In genomic region chr9:64234768-64235435, GRCm38 (mm10) we compare ENCODE assay signal across 15 mouse cellular contexts. TPM values are rescaled to one million over a fixed set of nuclear protein-coding genes. Genes with fewer than 3 reads are reported as not detected.
A peak's percentile ranks its signal among the peaks of the same experiment; 100 is the strongest.
DNase-seq lines count a peak whose midpoint lies in the region; ATAC-seq and TF ChIP-seq lines count a peak whose summit lies in the region.
"Had no signal": no experiment of that assay in that cellular context is flagged by ENCODE, and none has a peak within 500 bp of the region (broad histone marks: within the 10 kb centered on the region; RNA-seq: fewer than 3 reads in every experiment).

Gene Uchl4, plus strand, starts transcription at chr9:64235201.

- no peak within 1 kb of the TSS for H3K4me2 ChIP-seq in forebrain, embryonic 11.5 days (ENCODE audit: low read depth, low read length, severe bottlenecking)
- peak within 1 kb of the TSS; percentile 39 for H3K4me2 ChIP-seq in lung, embryonic 14.5 days
- H3K4me2 ChIP-seq in limb, embryonic 14.5 days (replicated peaks; ENCODE audit: low read depth, low read length, severe bottlenecking), result no peak within 1 kb of the TSS
- H3K4me2 ChIP-seq: hindbrain, embryonic 15.5 days; liver, embryonic 13.5 days; midbrain, embryonic 12.5 days had no signal

- no peak for TF ChIP-seq CTCF in lung, embryonic 14.5 days (IDR thresholded peaks at IDR 0.05; ENCODE audit: low read depth)

- peaks cover 30% of the 10 kb centered on the region for H3K36me3 ChIP-seq in forebrain, embryonic 10.5 days (replicated peaks)
- no peaks in the 10 kb centered on the region for H3K36me3 ChIP-seq in forebrain, embryonic 11.5 days (ENCODE audit: control insufficient read depth, insufficient read depth, low read length)
- H3K36me3 ChIP-seq in lung, embryonic 14.5 days (ENCODE audit: insufficient read depth), result no peaks in the 10 kb centered on the region
- peaks cover 4% of the 10 kb centered on the region; the same call in 1 of the 2 replicates for H3K36me3 ChIP-seq in limb, embryonic 14.5 days (ENCODE audit: control insufficient read depth, insufficient read depth, low read length)
- H3K36me3 ChIP-seq: hindbrain, embryonic 15.5 days; liver, embryonic 13.5 days; midbrain, embryonic 12.5 days had no signal

- no peaks in the 10 kb centered on the region for H3K9me3 ChIP-seq in forebrain, embryonic 10.5 days
- H3K9me3 ChIP-seq in forebrain, embryonic 11.5 days (ENCODE audit: control insufficient read depth, low read length), result no peaks in the 10 kb centered on the region
- H3K9me3 ChIP-seq in lung, embryonic 14.5 days (ENCODE audit: low read depth, low read length), result no peaks in the 10 kb centered on the region
- H3K9me3 ChIP-seq in limb, embryonic 14.5 days (ENCODE audit: control insufficient read depth, low read length), result no peaks in the 10 kb centered on the region
- H3K9me3 ChIP-seq: hindbrain, embryonic 15.5 days; liver, embryonic 13.5 days; midbrain, embryonic 12.5 days had no signal

- H3K27me3 ChIP-seq in forebrain, embryonic 10.5 days (ENCODE audit: poor library complexity, severe bottlenecking), result no peaks in the 10 kb centered on the region
- H3K27me3 ChIP-seq in forebrain, embryonic 11.5 days (ENCODE audit: control insufficient read depth, insufficient read depth, low read length), result no peaks in the 10 kb centered on the region
- no peaks in the 10 kb centered on the region for H3K27me3 ChIP-seq in lung, embryonic 14.5 days (ENCODE audit: insufficient read depth, low read length)
- H3K27me3 ChIP-seq in limb, embryonic 14.5 days (ENCODE audit: control insufficient read depth, insufficient read depth, low read length), result no peaks in the 10 kb centered on the region
- H3K27me3 ChIP-seq: hindbrain, embryonic 15.5 days; liver, embryonic 13.5 days; midbrain, embryonic 12.5 days had no signal

- no peak within 1 kb of the TSS for H3K4me3 ChIP-seq in forebrain, embryonic 10.5 days
- no peak within 1 kb of the TSS for H3K4me3 ChIP-seq in forebrain, embryonic 11.5 days (ENCODE audit: low read depth, low read length)
- no peak within 1 kb of the TSS for H3K4me3 ChIP-seq in lung, embryonic 14.5 days (ENCODE audit: low read depth, low read length)
- no peak within 1 kb of the TSS for H3K4me3 ChIP-seq in limb, embryonic 14.5 days (replicated peaks; ENCODE audit: low read length)
- H3K4me3 ChIP-seq: hindbrain, embryonic 15.5 days; liver, embryonic 13.5 days; midbrain, embryonic 12.5 days had no signal

- peak within 1 kb of the TSS; percentile 30; the same call in 1 of the 2 replicates for H3K27ac ChIP-seq in forebrain, embryonic 10.5 days
- H3K27ac ChIP-seq in forebrain, embryonic 11.5 days (ENCODE audit: low read depth, low read length), result no peak within 1 kb of the TSS
- peak within 1 kb of the TSS; percentile 89 for H3K27ac ChIP-seq in lung, embryonic 14.5 days (ENCODE audit: low read depth)
- peak within 1 kb of the TSS; percentile 53; the same call in 1 of the 2 replicates for H3K27ac ChIP-seq in limb, embryonic 14.5 days (replicated peaks; ENCODE audit: low read depth, low read length)
- H3K27ac ChIP-seq: hindbrain, embryonic 15.5 days; liver, embryonic 13.5 days; midbrain, embryonic 12.5 days had no signal

- 94% methylated on average over 8 of the region's 8 CpGs for WGBS in forebrain, embryonic 10.5 days
- 95% methylated on average over 8 of the region's 8 CpGs for WGBS in forebrain, embryonic 11.5 days
- 86% methylated on average over 8 of the region's 8 CpGs for WGBS in lung, embryonic 14.5 days
- 92% methylated on average over 8 of the region's 8 CpGs for WGBS in limb, embryonic 14.5 days

- DNase-seq in forebrain, embryonic 10.5 days (ENCODE audit: extremely low spot score, low spot score), result no peak
- no peak for DNase-seq in forebrain, embryonic 11.5 days (ENCODE audit: low spot score)
- DNase-seq in lung, embryonic 14.5 days, result no peak
- no peak for DNase-seq in lung, adult 18-20 months
- peak; percentile 71 for DNase-seq in kidney, adult 11 months
- no peak for DNase-seq in limb, embryonic 14.5 days (ENCODE audit: low spot score)
- no peak for DNase-seq in adrenal gland, adult 2 months
- no peak for DNase-seq in layer of hippocampus, adult 11-12 months (ENCODE audit: low spot score)
- DNase-seq: adrenal gland, postnatal 36 days; cerebellum, postnatal 10 days; gastrocnemius, postnatal 10 days; liver, embryonic 13.5 days; retina, postnatal 1 day had no signal

- ATAC-seq in forebrain, embryonic 11.5 days (replicated peaks; ENCODE audit: low FRiP score), result no peak
- no peak for ATAC-seq in lung, embryonic 14.5 days (ENCODE audit: insufficient read depth)
- no peak for ATAC-seq in limb, embryonic 14.5 days (ENCODE audit: low FRiP score, low read depth)

- no peak within 1 kb of the TSS for H3K9ac ChIP-seq in forebrain, embryonic 11.5 days (ENCODE audit: low read length)
- no peak within 1 kb of the TSS for H3K9ac ChIP-seq in lung, embryonic 14.5 days
- no peak within 1 kb of the TSS for H3K9ac ChIP-seq in limb, embryonic 14.5 days (ENCODE audit: low read depth, low read length, severe bottlenecking)
- H3K9ac ChIP-seq: hindbrain, embryonic 15.5 days; liver, embryonic 13.5 days; midbrain, embryonic 12.5 days had no signal

- peaks cover 39% of the 10 kb centered on the region for H3K4me1 ChIP-seq in forebrain, embryonic 10.5 days
- H3K4me1 ChIP-seq in forebrain, embryonic 11.5 days (replicated peaks; ENCODE audit: control insufficient read depth, insufficient read depth, low read length), result 0 out of 2 replicates have a peak, but pooled peaks cover 2% of the 10 kb centered on the region
- peaks cover 20% of the 10 kb centered on the region for H3K4me1 ChIP-seq in lung, embryonic 14.5 days (ENCODE audit: insufficient read depth)
- H3K4me1 ChIP-seq in limb, embryonic 14.5 days (ENCODE audit: control insufficient read depth, insufficient read depth, low read length), result peaks cover 14% of the 10 kb centered on the region

- no peak for TF ChIP-seq POLR2A in limb, embryonic 14.5 days (IDR thresholded peaks at IDR 0.05; ENCODE audit: borderline replicate concordance, extremely low read depth, insufficient read depth, insufficient read length)

RNA-seq across cellular contexts. Expression of gene Uchl4, which starts in this region (rescaled TPM):
- 3.6 and 4.4 TPM in 2 replicates for polyA plus RNA-seq in forebrain, embryonic 10.5 days (2016; fragmentation: Nextera tagmentation; extraction: Ambion mirVana)
- polyA plus RNA-seq in forebrain, embryonic 11.5 days (2014; fragmentation: Nextera tagmentation; extraction: Ambion mirVana), result 3.7 and 4.9 TPM in 2 replicates
- 2.7 and 3.6 TPM in 2 replicates for polyA plus RNA-seq in lung, embryonic 14.5 days (2014; fragmentation: Nextera tagmentation; extraction: Ambion mirVana)
- 0.05 TPM in 1 of 2 replicates, not detected in the other for polyA plus RNA-seq in limb, embryonic 14.5 days (2012; rRNA removed)
- 1.5 and 3.4 TPM in 2 replicates for polyA plus RNA-seq in limb, embryonic 14.5 days (2014; fragmentation: Nextera tagmentation; extraction: Ambion mirVana)
- 1 to 10 TPM; 1.8 to 2.2 TPM for total RNA-seq in adrenal gland, adult 2 months (2021)
- not detected in 2 replicates for polyA plus RNA-seq in adrenal gland, adult 2 months (2012; rRNA removed)
